Mouse (Mus musculus) brain, embryonic 18.5 days (tissue): ENCODE results near the gene Pan2.

Source experiments
- DNase-seq: peaks from one replicate; pipeline ENCODE4 v3.0.0-alpha.2; 2012; ENCODE audit warnings: low read depth, low spot score

Gene Pan2

DNA sequence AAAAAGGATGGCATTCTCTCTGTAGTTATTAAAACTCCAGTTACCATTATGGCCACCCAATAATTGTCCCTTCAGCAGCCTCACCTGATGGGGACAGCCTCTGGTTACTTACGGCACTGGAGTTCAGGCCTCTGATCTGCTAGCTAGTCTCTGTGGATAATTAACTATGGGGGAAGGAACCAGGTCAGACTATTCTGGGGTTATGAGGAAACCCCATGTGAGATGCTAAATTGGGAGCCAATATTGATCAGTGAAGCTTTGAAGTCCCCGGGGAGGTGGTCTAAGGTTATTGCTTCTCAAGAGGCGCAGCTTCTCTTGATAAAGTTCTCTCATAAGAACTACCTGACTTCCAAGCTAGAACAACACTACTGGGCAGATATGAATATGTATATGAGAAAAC is 33.1 kb downstream of the Pan2 start:
- DNase-seq = no peak

DNA sequence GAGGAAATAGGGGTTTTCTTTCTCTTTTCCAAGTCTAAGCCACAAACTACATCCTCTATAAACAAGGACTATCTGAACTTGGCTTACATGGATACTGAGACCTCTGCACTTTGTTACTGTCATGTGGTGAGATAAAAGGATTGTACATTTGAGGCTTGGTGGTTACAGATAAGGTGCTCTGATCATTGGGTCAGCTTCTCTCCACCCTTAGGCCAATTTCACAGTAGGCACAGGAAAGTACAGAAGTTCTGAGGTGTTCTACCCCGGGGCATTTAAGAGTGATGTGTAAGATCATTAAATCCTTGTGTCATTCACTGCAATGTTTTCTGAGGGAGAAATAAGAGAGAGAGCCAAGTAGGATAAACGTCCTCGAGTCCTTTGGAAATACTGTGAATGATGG is 33.5 kb downstream of the Pan2 start:
- DNase-seq = no peak

DNA sequence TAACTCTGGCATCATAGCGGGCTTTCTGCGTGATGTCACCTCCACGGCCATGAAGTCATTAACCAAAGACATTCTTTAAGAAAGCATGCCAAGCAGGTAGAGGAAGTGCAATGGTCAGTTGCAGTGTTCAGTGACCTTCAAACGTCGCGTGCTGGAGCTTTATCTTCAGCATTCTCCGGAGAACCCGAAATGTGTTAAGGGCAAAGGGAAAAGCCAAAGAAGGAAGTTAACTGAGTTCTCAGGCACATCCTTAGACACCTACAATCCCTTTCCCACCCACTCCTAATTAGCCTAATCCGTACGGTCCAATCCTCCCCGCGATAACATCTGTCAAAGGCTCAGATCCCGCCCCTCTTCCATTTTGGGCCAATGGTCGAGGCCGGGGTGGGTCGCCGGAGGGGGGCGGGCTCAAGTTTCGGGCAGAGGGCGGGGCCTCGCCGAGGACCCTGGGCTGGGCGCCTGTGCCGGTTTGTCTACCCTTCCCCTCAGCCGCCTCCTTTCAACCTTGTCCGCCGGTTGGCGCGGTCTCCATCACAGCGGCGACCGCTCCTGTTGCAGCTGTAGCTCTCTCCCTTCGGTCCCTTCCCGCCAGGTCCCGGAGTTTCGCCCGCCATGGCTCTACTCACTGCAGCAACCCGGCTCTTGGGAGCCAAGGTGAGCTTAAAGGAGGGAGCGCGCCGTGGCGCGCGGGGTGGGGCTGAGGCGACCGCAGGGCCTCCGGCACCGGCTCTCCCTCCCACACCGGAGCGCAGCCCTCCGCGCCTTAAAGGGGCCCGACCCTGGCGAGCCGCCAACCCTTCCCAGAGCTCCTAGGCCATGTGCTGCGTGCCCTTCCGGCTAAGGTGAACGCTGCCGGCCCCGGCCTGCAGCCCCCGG is 34.4 kb downstream of the Pan2 start, which contains the start of gene Cs:
Gene Cs (plus strand): TSS at position 429 of the 876 bp plus-strand sequence.
- DNase-seq = peak; percentile 96

DNA sequence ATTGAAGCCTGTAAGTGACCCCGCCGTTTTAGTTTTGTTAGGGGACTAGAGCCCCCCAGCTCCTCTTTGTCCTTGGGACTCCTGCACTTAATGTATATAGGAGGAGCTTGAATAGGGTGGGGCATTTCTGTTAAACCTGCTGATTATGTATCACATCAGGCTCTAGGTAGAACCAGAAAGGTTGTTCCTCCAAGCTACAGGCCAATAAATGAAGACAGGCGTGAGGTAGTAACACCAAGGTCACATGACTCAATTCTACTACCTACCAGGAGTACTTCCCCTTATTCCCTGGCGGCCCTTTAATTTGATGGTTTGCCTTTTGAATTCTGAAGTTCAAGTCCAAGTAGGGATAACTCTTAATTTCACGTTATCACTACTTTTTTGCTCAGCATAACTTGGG is 35.3 kb downstream of the Pan2 start:
- DNase-seq = no peak

DNA sequence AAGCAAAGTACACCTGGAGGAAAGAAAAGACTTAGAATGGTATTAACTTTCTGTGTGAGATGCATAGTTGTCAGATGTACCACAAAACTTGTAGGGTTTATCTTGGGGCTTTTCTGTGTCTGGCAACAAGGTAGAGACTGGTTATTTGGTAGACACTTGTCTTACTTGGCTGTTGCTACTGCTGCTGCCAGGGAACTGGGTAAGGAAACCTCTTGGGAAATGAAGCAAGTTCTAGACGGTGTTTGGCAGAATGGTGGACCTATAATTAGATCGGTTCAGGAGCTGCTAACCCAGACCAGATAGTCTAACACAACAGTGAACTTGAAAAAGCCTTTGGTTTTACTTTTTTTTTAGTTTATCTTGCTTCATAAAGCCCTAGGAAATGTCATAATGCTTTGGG is 35.8 kb downstream of the Pan2 start:
- DNase-seq = no peak

DNA sequence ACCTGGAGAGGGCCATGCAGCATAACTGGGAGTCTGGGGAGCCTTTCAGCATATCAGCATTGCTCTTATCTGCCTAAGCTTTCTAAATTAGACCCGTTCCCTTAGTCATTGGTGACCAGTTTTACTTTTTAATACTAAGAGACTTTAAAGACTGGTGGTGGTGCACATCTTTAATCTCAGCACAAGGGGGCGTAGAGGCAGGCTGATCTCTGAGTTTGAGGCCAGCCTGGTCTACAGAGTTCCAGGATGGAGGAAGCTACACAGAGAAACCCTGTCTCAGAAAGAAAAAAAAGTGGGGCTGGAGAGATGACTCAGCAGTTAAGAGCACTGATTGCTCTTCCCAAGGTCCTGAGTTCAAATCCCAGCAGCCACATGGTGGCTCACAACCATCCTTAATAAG is 37.1 kb downstream of the Pan2 start:
- DNase-seq = no peak

DNA sequence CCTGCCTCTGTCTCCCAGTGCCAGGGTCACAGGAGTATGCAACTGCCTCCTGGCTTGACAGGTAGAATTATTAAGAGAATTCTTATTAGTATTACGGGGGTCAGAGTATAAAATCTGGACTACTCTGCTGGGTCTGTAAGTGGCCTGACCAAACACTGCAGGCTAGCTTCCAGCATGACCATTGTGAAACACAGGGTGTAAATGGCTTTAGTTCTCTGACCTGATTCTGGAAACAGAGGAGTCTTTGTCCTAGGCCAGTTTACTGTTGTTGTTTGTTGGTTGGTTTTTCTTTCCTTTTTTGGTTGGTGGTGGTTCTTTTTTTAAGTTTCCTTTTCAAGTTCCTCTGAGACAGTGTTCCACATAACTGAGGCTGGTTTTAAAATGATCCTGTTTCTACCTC is 40.3 kb downstream of the Pan2 start:
- DNase-seq = no peak

DNA sequence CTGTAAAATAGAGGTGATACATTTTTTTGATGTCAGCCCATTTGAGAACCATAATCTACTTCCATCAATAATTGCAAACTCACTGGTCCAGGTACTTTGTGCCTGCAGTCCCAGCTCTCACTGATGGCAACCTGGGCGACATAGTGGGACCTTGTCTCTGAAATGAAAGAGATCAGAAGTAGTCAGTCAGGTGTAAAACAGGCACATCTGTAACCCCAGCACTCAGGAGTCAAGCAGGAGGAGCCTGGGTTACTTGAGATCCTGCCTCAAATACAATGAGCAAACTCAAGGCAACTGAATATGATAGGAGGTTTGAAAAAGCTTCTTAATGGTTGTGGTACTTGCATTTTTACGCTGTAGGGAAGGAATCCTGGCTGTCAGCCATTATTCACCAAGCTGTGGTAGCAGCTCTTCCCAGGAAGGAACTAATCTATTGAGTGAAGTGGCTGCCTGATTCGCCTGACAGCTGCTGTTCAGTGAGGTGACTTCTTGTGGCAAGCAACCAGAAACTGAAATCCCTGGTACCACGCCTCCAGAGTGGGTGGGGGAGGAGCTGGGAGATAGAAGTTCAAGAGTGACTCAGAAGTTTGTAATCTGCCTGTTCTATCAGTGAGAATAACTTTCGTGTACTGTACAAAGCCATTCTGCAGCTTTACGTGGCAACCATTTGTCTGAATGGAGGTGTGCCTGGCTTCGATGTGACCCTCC is 41.6 kb downstream of the Pan2 start:
- DNase-seq = no peak

DNA sequence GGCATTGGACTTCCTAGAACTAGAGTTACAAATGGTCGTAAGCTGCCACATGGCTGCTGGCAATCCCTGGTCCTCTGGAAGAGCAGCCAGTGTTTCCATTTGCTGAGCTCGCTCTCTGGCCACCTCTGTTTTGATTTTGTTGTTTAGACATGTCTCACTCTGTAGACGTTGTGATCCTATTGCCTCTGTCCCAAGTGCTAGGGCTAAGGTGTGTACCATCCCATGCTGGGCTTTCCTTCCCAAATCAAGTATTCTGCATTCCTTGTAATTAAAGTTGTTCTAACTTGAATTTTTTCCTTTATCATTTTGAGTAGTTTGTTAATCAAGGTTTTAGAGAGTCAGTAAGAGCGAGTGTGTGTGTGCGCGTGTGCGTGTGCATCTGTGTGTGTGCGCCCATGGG is 44.4 kb downstream of the Pan2 start:
- no peak for DNase-seq

DNA sequence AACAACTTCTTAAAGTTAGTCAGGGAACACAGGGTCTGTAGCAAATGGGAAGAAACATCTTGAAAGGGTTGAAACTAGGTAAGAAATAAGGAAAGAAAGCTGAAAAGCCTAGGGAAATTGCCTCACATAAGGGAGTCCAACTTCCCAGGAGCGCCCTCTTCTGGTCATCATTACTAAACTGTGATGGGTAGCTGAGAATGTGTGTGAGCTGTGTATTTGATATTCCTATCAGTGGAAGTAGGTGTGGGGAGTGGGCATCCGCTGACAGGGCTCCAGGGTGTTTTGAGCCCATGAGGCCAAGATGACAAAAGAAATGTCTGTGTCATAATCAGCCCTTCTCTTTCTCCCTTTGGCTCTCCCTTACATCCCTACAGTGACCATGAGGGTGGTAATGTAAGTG is 55.7 kb downstream of the Pan2 start:
- DNase-seq = no peak

DNA sequence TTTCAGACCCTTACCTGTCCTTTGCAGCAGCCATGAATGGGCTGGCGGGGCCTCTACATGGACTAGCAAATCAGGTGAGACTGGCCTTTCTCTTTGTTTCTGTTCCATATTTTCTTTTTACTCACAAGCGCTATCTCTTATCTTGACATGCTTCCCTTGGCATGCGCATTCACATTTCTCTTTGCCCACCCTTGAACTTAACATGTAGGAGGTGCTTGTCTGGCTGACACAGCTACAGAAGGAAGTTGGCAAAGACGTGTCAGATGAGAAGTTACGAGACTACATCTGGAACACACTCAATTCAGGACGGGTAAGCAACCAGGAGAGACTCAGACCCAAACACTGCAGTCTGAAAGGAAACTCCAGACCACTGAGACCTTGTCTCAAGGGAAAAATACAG is 56.1 kb downstream of the Pan2 start:
- no peak for DNase-seq

DNA sequence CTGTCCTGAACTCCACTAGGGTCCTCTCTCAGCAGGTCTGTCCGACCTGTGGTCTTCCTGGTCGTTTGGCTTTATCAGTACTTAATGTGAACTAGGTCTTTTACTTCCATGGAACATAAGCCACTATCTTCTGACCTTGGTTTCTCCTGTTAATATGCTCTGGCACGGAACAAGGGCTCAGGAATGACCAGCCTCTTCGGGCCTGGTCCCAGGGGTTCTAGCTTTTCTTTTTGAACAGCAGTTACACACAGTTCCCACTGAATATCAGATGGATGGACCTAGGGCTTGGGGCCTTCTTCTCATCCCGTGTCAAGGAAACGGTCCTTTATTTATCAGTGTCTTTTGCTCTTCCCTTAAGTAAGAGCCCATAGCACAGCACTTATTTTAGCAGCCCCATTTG is 58.7 kb downstream of the Pan2 start:
- no peak for DNase-seq

DNA sequence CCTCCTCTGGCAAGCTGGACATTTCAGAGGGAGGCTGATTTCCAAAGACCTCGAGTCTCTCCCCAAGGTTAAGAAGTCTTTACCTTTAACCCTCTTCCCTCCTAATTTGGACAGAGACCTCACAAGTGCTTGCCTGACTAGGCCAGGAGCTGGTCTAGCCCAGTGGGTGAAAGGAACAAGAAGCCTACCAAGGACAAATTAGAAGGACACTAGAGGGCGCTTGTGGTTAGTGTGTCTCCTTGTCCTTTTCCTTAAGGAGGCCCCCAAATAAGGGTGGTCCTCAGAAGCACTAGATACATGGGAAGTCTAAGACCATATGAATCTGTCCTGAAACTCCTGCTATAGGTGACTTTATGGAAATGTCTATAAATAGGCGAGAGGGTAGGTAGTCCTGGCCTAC is 59.4 kb downstream of the Pan2 start:
- DNase-seq = no peak

DNA sequence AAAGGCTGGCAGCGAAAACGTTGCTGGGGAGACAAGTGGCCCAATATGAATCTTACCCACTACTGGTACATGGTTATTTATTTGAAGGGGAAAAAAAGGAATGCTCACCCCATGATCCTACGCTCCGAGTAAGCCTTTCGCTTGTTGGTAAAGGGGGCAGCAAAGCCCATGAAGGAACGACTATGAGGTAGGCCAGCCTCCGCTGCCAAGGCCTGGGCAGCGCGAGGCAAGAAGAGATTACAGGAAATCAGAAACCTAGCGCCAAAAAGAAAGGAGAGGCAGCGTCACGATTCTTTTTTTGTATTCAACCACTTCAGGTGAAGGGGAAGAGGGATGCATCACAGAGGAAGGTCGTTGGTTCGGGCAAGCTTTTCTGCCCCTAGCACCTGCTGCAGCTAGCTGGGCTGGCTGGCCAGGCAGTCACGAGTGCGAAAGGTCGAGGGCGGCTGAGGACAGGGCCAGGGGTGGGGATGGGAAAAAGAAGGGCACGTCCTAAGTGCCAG is 64.8 kb downstream of the Pan2 start:
- DNase-seq = no peak

DNA sequence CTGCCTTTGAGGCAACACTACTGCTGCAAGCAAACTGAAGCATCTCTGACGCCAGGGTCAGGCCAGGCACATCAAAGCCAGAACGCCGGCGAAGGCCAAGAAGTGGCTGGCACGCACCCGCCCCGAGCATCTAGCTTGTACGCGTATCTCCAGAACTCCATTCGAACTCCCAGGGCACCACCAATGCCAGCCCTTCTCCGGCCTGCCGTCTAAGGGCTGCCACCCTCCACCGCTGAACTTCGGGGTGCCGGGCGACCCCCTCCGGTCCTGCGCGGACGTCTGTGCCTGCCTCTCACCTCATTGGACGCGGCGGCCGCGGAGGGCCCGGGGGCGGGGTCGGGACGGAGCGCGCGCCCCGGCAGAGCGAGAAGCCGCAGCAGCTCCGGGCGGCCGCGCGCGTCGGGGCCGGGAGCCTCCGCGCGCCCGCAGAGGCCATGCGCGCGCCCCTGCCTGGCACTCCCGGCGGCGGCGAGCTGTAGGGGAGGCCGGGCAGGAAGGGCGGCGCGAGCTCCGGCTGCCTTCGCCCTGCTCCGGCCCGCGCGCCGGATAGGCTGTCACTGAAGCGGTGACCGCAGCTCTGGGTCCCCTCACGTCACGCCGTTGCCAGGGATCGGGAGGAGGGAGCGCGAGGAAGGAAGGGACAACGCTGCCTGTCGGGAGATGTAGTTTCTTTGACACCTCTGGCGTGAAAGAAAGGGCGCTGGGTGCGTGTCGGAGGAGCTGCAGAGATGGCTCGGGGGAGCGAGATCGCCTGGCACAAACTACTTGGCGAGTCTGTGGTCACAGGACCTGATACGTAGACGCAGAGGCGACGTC is 65.5 kb downstream of the Pan2 start, which contains the start of gene Coq10a:
Gene Coq10a (minus strand): TSS at position 596 of the 816 bp plus-strand sequence.
- peak; percentile 89 for DNase-seq

DNA sequence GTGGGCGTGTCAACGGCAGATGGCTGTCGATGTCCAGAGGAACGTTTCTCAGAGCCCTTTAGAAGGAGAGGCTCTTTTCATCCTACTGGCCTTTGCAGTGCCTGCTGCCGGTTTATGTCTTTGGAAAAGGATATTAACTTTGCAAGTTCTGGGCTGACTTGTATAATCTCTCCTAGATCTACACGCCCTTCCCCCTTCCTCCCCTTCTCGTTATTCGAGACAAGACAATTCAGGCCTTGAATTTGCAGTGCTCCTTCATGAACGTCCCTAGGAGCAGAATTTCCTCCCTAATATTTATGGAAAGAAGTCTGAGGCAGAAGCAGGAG is 66.0 kb downstream of the Pan2 start:
- no peak for DNase-seq

DNA sequence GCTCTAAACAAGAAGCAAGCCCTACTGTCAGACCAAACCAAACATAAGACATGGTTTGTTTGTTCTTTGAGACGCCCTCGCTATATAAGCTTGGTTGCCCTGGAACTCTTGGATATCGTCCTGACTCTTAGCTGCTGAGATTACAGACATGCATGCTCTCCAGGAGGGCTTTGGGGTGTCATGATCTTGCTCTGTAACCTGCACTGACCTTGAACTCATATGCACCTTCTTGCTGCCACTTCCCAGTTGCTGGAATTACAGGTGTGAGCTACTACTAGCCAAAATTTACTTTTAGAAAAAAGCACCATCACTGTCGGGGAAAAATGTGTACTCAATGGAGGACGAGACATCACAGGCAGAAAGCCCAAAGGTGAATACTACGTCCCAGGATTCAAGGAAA is 66.5 kb downstream of the Pan2 start:
- DNase-seq = no peak

DNA sequence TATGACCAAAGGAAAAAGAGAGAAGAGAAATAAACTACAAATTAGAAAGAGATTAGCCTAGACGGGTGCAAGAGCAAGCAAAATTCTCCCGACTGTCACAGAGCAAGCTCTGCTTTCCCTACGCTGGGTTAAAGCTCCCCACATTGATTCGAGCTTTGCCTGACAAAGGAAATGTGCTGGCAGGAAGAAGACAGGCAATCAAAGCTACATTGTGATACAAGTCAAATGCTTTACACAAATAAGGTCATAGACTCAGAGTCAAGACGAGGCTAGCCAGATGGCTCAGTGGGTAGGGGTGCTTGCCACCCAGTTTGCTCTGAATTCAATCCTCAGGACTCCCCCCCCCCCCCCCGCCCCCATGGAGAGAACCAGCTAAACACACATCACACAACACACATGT is 66.9 kb downstream of the Pan2 start:
- DNase-seq = no peak

DNA sequence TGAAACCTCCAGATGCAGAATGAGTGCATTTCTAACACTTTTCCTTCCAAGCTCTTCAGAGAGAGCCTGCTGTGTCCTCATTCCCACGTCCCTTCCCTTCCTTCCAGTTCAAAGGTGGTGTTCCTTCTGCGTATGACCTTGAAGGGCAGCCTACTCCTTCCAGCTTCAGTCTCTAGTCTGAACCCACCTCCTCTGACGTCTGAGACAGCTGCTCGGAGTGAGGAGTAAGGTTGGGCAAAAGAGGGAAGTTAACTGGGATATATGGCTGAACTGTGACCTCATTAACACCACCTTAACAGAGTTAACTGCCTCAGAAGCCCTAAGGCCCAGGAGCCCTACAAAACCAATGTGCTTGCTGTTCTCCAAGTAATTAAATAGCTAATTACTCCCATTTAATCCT is 67.5 kb downstream of the Pan2 start:
- no peak for DNase-seq
